Mouse (Mus musculus) hindbrain, embryonic 12.5 days (tissue): ENCODE measurements at regions not wholly inside any gene's neighbourhood (a gene's known extent, or its start where the extent isn't known, plus 50 kb on each side); places are given as distances from the start of the nearest gene placed in this dataset.

ENCODE experiments used
- ATAC-seq: fragments of 200-750 bp; cut with Nextera tagmentation; 2 replicates; pipeline ENCODE4 v1.8.0; 2017; ENCODE audit warnings: moderate TSS enrichment; ENCODE audit not compliant: low FRiP score
- H3K27ac ChIP-seq: fragments of 300-500 bp; sonication (generic); 2 replicates; pipeline ENCODE4 v1.5.1; 2016; ENCODE audit warnings: mild to moderate bottlenecking
- H3K27me3 ChIP-seq: fragments of 300-500 bp; sonication (generic); 2 replicates; pipeline ENCODE4 v1.6.1; 2016; ENCODE audit warnings: mild to moderate bottlenecking
- H3K36me3 ChIP-seq: fragments of 300-500 bp; sonication (generic); 2 replicates; pipeline ENCODE4 v1.6.1; 2016; ENCODE audit warnings: mild to moderate bottlenecking
- H3K4me1 ChIP-seq: fragments of 300-500 bp; sonication (generic); 2 replicates; pipeline ENCODE4 v1.6.1; 2016
- H3K4me2 ChIP-seq: fragments of 300-500 bp; sonication (generic); replicated peaks from 2 replicates; pipeline ENCODE4 v1.6.1; 2016; ENCODE audit warnings: mild to moderate bottlenecking
- H3K4me3 ChIP-seq: fragments of 300-500 bp; sonication (generic); 2 replicates; pipeline ENCODE4 v1.5.1; 2016; ENCODE audit warnings: mild to moderate bottlenecking
- H3K9ac ChIP-seq: fragments of 300-500 bp; sonication (generic); 2 replicates; pipeline ENCODE4 v1.6.1; 2016; ENCODE audit warnings: mild to moderate bottlenecking, moderate library complexity
- H3K9me3 ChIP-seq: fragments of 300-500 bp; sonication (generic); replicated peaks from 2 replicates; pipeline ENCODE4 v1.6.1; 2016; ENCODE audit warnings: mild to moderate bottlenecking
- WGBS: fragments of 180-500 bp; shearing (Covaris S2); methylation state at CpG from one replicate; pipeline ENCODE4 v1.1.7; 2016; 5-methylcytosine and 5-hydroxymethylcytosine counted together

GRCm38 (mm10) chr6:93281530-93281929 lies 338.2 kb upstream of the Adamts9 start:
- Histone ChIP-seq H3K9me3 (no peaks in the 10 kb centered on the region), H3K27me3 (no peaks in the 10 kb centered on the region), H3K9ac (no peak overlapping the region), H3K4me1 (no peaks in the 10 kb centered on the region), H3K4me2 (no peak overlapping the region), H3K36me3 (no peaks in the 10 kb centered on the region), H3K4me3 (no peak overlapping the region), H3K27ac (no peak overlapping the region)
- ATAC-seq: no peak
- WGBS: 88% methylated on average over 1 of the region's 1 CpGs

- no peaks in the 10 kb centered on the region for H3K36me3 ChIP-seq
- ATAC-seq: no peak
- no peaks in the 10 kb centered on the region for H3K9me3 ChIP-seq
- H3K4me1 ChIP-seq: no peaks in the 10 kb centered on the region
- no peak overlapping the region for H3K4me3 ChIP-seq
- no peak overlapping the region for H3K9ac ChIP-seq
- no peak overlapping the region for H3K27ac ChIP-seq
- 76% methylated on average over 12 of the region's 12 CpGs for WGBS
- H3K4me2 ChIP-seq: no peak overlapping the region
- H3K27me3 ChIP-seq: no peaks in the 10 kb centered on the region
Measured at GRCm38 (mm10) chr6:93273917-93274513, 330.7 kb upstream of the Adamts9 start.

- ATAC-seq: no peak
- H3K4me3 ChIP-seq: no peak overlapping the region
- H3K36me3 ChIP-seq: no peaks in the 10 kb centered on the region
- WGBS: 67% methylated on average over 4 of the region's 4 CpGs
- H3K9ac ChIP-seq: no peak overlapping the region
- H3K27me3 ChIP-seq: no peaks in the 10 kb centered on the region
- H3K4me1 ChIP-seq: no peaks in the 10 kb centered on the region
- no peak overlapping the region for H3K27ac ChIP-seq
- no peak overlapping the region for H3K4me2 ChIP-seq
- no peaks in the 10 kb centered on the region for H3K9me3 ChIP-seq
Measured at GRCm38 (mm10) chr6:93272206-93272605, 328.9 kb upstream of the Adamts9 start.

GRCm38 (mm10) chr6:93266826-93267225 lies 323.5 kb upstream of the Adamts9 start:
- Histone ChIP-seq H3K27me3 (no peaks in the 10 kb centered on the region), H3K27ac (no peak overlapping the region), H3K4me1 (no peaks in the 10 kb centered on the region), H3K4me2 (no peak overlapping the region), H3K36me3 (no peaks in the 10 kb centered on the region), H3K4me3 (no peak overlapping the region), H3K9me3 (no peaks in the 10 kb centered on the region), H3K9ac (no peak overlapping the region)
- WGBS: 82% methylated on average over 5 of the region's 5 CpGs
- no peak for ATAC-seq

- ATAC-seq: no peak
- Histone ChIP-seq H3K9me3 (no peaks in the 10 kb centered on the region), H3K4me1 (no peaks in the 10 kb centered on the region), H3K36me3 (no peaks in the 10 kb centered on the region), H3K4me2 (no peak overlapping the region), H3K9ac (no peak overlapping the region), H3K27ac (no peak overlapping the region), H3K4me3 (no peak overlapping the region), H3K27me3 (no peaks in the 10 kb centered on the region)
- 89% methylated on average over 2 of the region's 2 CpGs for WGBS
Measured at GRCm38 (mm10) chr6:93265164-93265563, 321.9 kb upstream of the Adamts9 start.

- WGBS: 93% methylated on average over 4 of the region's 4 CpGs
- no peak overlapping the region for H3K4me3 ChIP-seq
- no peaks in the 10 kb centered on the region for H3K4me1 ChIP-seq
- H3K36me3 ChIP-seq: no peaks in the 10 kb centered on the region
- no peak overlapping the region for H3K4me2 ChIP-seq
- H3K9ac ChIP-seq: no peak overlapping the region
- no peaks in the 10 kb centered on the region for H3K27me3 ChIP-seq
- ATAC-seq: no peak
- H3K27ac ChIP-seq: no peak overlapping the region
- H3K9me3 ChIP-seq: no peaks in the 10 kb centered on the region
Measured at GRCm38 (mm10) chr6:93260827-93261226, 317.5 kb upstream of the Adamts9 start.

- no peaks in the 10 kb centered on the region for H3K27me3 ChIP-seq
- WGBS: 83% methylated on average over 5 of the region's 5 CpGs
- no peak overlapping the region for H3K4me3 ChIP-seq
- H3K27ac ChIP-seq: no peak overlapping the region
- no peak for ATAC-seq
- no peaks in the 10 kb centered on the region for H3K9me3 ChIP-seq
- no peak overlapping the region for H3K4me2 ChIP-seq
- H3K4me1 ChIP-seq: peaks cover 2% of the 10 kb centered on the region; the same call in 1 of the 2 replicates
- no peaks in the 10 kb centered on the region for H3K36me3 ChIP-seq
- no peak overlapping the region for H3K9ac ChIP-seq
Measured at GRCm38 (mm10) chr6:93257130-93257841, 314.0 kb upstream of the Adamts9 start.

- WGBS: 68% methylated on average over 7 of the region's 7 CpGs
Measured at GRCm38 (mm10) chr6:93253746-93254145, 310.5 kb upstream of the Adamts9 start.

GRCm38 (mm10) chr6:93248973-93249372 lies 305.7 kb upstream of the Adamts9 start:
- Histone ChIP-seq H3K27me3 (no peaks in the 10 kb centered on the region), H3K4me3 (no peak overlapping the region), H3K4me1 (peaks cover 2% of the 10 kb centered on the region; the same call in 1 of the 2 replicates), H3K9me3 (no peaks in the 10 kb centered on the region), H3K9ac (no peak overlapping the region), H3K27ac (no peak overlapping the region), H3K36me3 (no peaks in the 10 kb centered on the region), H3K4me2 (no peak overlapping the region)
- WGBS: 92% methylated on average over 4 of the region's 4 CpGs
- no peak for ATAC-seq

More at GRCm38 (mm10) chr6:93253746-93254145, 310.5 kb upstream of the Adamts9 start:
- H3K27ac ChIP-seq: no peak overlapping the region
- H3K9me3 ChIP-seq: no peaks in the 10 kb centered on the region
- no peak overlapping the region for H3K4me3 ChIP-seq
- H3K4me1 ChIP-seq: peaks cover 2% of the 10 kb centered on the region; the same call in 1 of the 2 replicates
- no peak overlapping the region for H3K9ac ChIP-seq
- H3K36me3 ChIP-seq: no peaks in the 10 kb centered on the region
- no peak for ATAC-seq
- H3K4me2 ChIP-seq: no peak overlapping the region
- H3K27me3 ChIP-seq: no peaks in the 10 kb centered on the region

GRCm38 (mm10) chr6:93246498-93247242 lies 303.4 kb upstream of the Adamts9 start:
- no peak overlapping the region for H3K9ac ChIP-seq
- 86% methylated on average over 6 of the region's 6 CpGs for WGBS
- H3K4me1 ChIP-seq: no peaks in the 10 kb centered on the region
- H3K4me2 ChIP-seq: no peak overlapping the region
- H3K36me3 ChIP-seq: no peaks in the 10 kb centered on the region
- H3K9me3 ChIP-seq: no peaks in the 10 kb centered on the region; the same call in 1 of the 2 replicates
- no peak overlapping the region for H3K4me3 ChIP-seq
- no peak overlapping the region for H3K27ac ChIP-seq
- no peaks in the 10 kb centered on the region for H3K27me3 ChIP-seq
- ATAC-seq: no peak

- no peak overlapping the region for H3K4me2 ChIP-seq
Measured at GRCm38 (mm10) chr6:93235550-93235949, 292.3 kb upstream of the Adamts9 start.

GRCm38 (mm10) chr6:93232636-93233035 lies 289.3 kb upstream of the Adamts9 start:
- H3K4me3 ChIP-seq: no peak overlapping the region
- no peak overlapping the region for H3K9ac ChIP-seq
- H3K27me3 ChIP-seq: no peaks in the 10 kb centered on the region
- no peak for ATAC-seq
- H3K4me2 ChIP-seq: no peak overlapping the region
- 85% methylated on average over 9 of the region's 9 CpGs for WGBS
- no peaks in the 10 kb centered on the region for H3K4me1 ChIP-seq
- no peaks in the 10 kb centered on the region for H3K9me3 ChIP-seq
- no peaks in the 10 kb centered on the region for H3K36me3 ChIP-seq
- no peak overlapping the region for H3K27ac ChIP-seq

More at GRCm38 (mm10) chr6:93235550-93235949, 292.3 kb upstream of the Adamts9 start:
- Histone ChIP-seq H3K9ac (no peak overlapping the region), H3K9me3 (no peaks in the 10 kb centered on the region), H3K27me3 (no peaks in the 10 kb centered on the region), H3K4me1 (no peaks in the 10 kb centered on the region), H3K27ac (no peak overlapping the region), H3K36me3 (no peaks in the 10 kb centered on the region), H3K4me3 (no peak overlapping the region)
- no peak for ATAC-seq
- 71% methylated on average over 5 of the region's 5 CpGs for WGBS
